Mouse (Mus musculus) liver, embryonic 14.5 days (tissue): ENCODE measurements around the gene Car3.

Experiments used
- CTCF ChIP-seq: IDR thresholded peaks from 2 replicates; pipeline ENCODE4 v1.5.1; 2016; ENCODE audit warnings: antibody characterized with exemption, low read depth, control low read depth
- EP300 ChIP-seq: IDR thresholded peaks from 2 replicates; pipeline ENCODE4 v1.6.1; 2016; ENCODE audit warnings: antibody characterized with exemption, low read depth

GRCm38 (mm10) chr3:14913774-14914173, 50.5 kb downstream of the Car3 start:
- TF ChIP-seq CTCF (no peak), EP300 (no peak)
